8 mouse cellular contexts compared by ENCODE assay signal in the genomic region with DNA sequence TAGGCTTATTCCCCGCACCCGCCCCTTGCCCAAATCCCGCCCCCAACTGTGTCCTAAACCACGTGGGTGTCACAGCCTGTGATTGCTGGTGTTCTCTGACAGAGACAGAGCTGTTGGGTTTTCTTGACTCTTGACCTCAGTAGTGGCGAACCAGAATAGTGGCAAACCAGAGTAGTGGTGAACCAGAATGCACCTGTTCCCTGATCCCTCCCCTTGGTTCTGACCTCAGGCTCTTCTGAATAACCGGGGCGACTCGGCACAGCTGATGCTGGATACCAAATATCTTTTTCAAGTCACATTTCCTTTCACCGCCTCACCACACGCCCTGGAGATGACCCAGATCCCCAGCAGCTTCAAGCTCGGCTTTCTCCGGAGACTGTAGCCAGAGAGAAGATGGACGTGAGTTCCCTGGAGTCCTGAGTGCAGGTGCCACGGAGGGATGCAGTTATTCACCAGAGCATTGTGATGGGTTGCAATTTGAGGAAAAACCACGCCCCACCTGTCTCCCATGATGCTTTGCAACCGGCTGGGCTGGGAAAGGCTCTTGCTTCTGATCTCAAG. TPM values are rescaled to one million over a fixed set of nuclear protein-coding genes. Genes with fewer than 3 reads are reported as not detected.
DNase-seq lines count a peak whose midpoint lies in the region; ATAC-seq lines count a peak whose summit lies in the region.

No protein-coding gene starts in this region.

- 23% methylated on average over 16 of the region's 16 CpGs for WGBS in heart, embryonic 14.5 days
- WGBS in forebrain, embryonic 15.5 days: 40% methylated on average over 16 of the region's 16 CpGs
- 38% methylated on average over 16 of the region's 16 CpGs for whole genome bisulfite sequencing in midbrain, embryonic 13.5 days

- H3K4me3 ChIP-seq in heart, embryonic 14.5 days (ENCODE audit: control insufficient read depth in 1 of 2, insufficient read depth in 1 of 2, low read depth in 1 of 2, low read length in 2 of 2): no peak overlapping the region
- H3K4me3 ChIP-seq in forebrain, embryonic 15.5 days: no peak overlapping the region
- no peak overlapping the region for H3K4me3 ChIP-seq in midbrain, embryonic 13.5 days (replicated peaks)

- H3K36me3 ChIP-seq in heart, embryonic 14.5 days (ENCODE audit: control insufficient read depth, insufficient read depth, low read length): no peaks in the 10 kb centered on the region
- no peaks in the 10 kb centered on the region for H3K36me3 ChIP-seq in forebrain, embryonic 15.5 days
- no peaks in the 10 kb centered on the region for H3K36me3 ChIP-seq in midbrain, embryonic 13.5 days

- H3K9ac ChIP-seq in heart, embryonic 14.5 days (ENCODE audit: low read length): no peak overlapping the region
- no peak overlapping the region for H3K9ac ChIP-seq in forebrain, embryonic 15.5 days (replicated peaks)
- no peak overlapping the region for H3K9ac ChIP-seq in midbrain, embryonic 13.5 days (replicated peaks)

- H3K27ac ChIP-seq in heart, embryonic 14.5 days (replicated peaks in 1 of 2; ENCODE audit: control insufficient read depth in 1 of 2, insufficient read depth in 1 of 2, low read depth in 2 of 2, low read length in 2 of 2): no peak overlapping the region
- H3K27ac ChIP-seq in forebrain, embryonic 15.5 days (replicated peaks): no peak overlapping the region
- no peak overlapping the region for H3K27ac ChIP-seq in midbrain, embryonic 13.5 days

- no peaks in the 10 kb centered on the region for H3K27me3 ChIP-seq in heart, embryonic 14.5 days (ENCODE audit: control insufficient read depth, insufficient read depth, low read length)
- no peaks in the 10 kb centered on the region for H3K27me3 ChIP-seq in forebrain, embryonic 15.5 days
- H3K27me3 ChIP-seq in midbrain, embryonic 13.5 days: no peaks in the 10 kb centered on the region

- H3K9me3 ChIP-seq in heart, embryonic 14.5 days (ENCODE audit: control insufficient read depth, low read length): no peaks in the 10 kb centered on the region
- no peaks in the 10 kb centered on the region for H3K9me3 ChIP-seq in forebrain, embryonic 15.5 days
- H3K9me3 ChIP-seq in midbrain, embryonic 13.5 days: no peaks in the 10 kb centered on the region

- H3K4me2 ChIP-seq in heart, embryonic 14.5 days (ENCODE audit: low read length): peak overlapping the region; percentile 44
- 0 out of 2 replicates have a peak overlapping the region, but pooled peaks have one; percentile 7 for H3K4me2 ChIP-seq in forebrain, embryonic 15.5 days (replicated peaks)
- H3K4me2 ChIP-seq in midbrain, embryonic 13.5 days (replicated peaks): peak overlapping the region; percentile 33

- DNase-seq in heart, adult 8-10 months (ENCODE audit: low spot score): no peak
- DNase-seq in R1 (ENCODE audit: low read depth, low spot score): peak; percentile 97
- no peak for DNase-seq in layer of hippocampus, adult 9-11 months
- DNase-seq in urinary bladder, postnatal 4 days (ENCODE audit: low spot score in 2 of 2): no peak
- DNase-seq in frontal cortex, postnatal 25 days (ENCODE audit: low spot score in 2 of 2): no peak

- no peak for ATAC-seq in heart, embryonic 14.5 days (ENCODE audit: insufficient number of reproducible peaks, insufficient read depth, low FRiP score, low read depth)
- ATAC-seq in forebrain, embryonic 15.5 days (replicated peaks): no peak
- no peak for ATAC-seq in midbrain, embryonic 13.5 days

- H3K4me1 ChIP-seq in heart, embryonic 14.5 days (ENCODE audit: control insufficient read depth in 2 of 2, insufficient read depth in 2 of 2, low read length in 2 of 2): peaks cover 4 to 5% of the 10 kb centered on the region in 2 experiments; a peak in 2 of 4 replicates
- H3K4me1 ChIP-seq in forebrain, embryonic 15.5 days: no peaks in the 10 kb centered on the region
- no peaks in the 10 kb centered on the region for H3K4me1 ChIP-seq in midbrain, embryonic 13.5 days (replicated peaks)

RNA-seq across cellular contexts. Expression of a gene that starts 2.3 kb away (rescaled TPM):
- 66.5 and 68.7 TPM in 2 replicates for polyA plus RNA-seq in heart, embryonic 14.5 days (2014; fragmentation: Nextera tagmentation; extraction: Ambion mirVana)
- total RNA-seq in heart, adult 8-10 months (2022): 10 to 100 TPM; 20.4 to 25.1 (median 23.8) TPM
- polyA plus RNA-seq in forebrain, embryonic 15.5 days (2015; fragmentation: Nextera tagmentation; extraction: Ambion mirVana): 47.8 and 52.6 TPM in 2 replicates
- polyA plus RNA-seq in midbrain, embryonic 13.5 days (2015; fragmentation: Nextera tagmentation; extraction: Ambion mirVana): 46.4 and 50.2 TPM in 2 replicates

RNA-seq across cellular contexts. Expression of a gene that starts 43.8 kb away (rescaled TPM):
- not detected in 2 replicates for polyA plus RNA-seq in heart, embryonic 14.5 days (2014; fragmentation: Nextera tagmentation; extraction: Ambion mirVana)
- not detected for total RNA-seq in heart, adult 8-10 months (2022)
- not detected in 2 replicates for polyA plus RNA-seq in forebrain, embryonic 15.5 days (2015; fragmentation: Nextera tagmentation; extraction: Ambion mirVana)
- polyA plus RNA-seq in midbrain, embryonic 13.5 days (2015; fragmentation: Nextera tagmentation; extraction: Ambion mirVana): not detected in 2 replicates
